Mouse (Mus musculus): ENCODE results near the gene Gm906. TPM values are rescaled to one million over a fixed set of nuclear protein-coding genes. Genes with fewer than 3 reads are reported as not detected.

Gene Gm906
- polyA plus RNA-seq (2017; shearing (Covaris generic)), result not detected

DNA sequence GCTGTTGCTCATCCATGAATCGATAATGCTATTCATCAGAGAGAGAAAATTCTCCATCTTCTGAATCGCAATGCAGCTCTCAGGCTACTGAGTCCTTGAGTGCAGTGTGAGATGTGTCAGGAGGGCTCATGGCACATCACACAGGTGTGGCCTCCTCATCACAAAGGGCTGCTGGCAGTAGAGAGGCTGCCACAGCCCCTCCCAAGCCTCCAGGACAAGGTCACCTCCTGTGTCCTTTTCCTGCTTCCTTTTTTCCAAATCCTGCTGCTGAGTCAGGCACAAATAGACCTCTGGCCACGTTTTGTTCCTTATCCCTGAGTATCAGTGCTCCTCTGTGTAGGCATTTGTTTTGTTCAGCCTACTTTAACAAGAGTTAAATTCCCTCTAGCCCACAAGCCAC lies at the start of gene Gm906:
Gm906 (minus strand) TSS at position 101 of the 400 bp plus-strand sequence.

Other genes with a start within 250 kb of the Gm906 start
- gene Fbxw17, start 167.6 kb upstream of the Gm906 start, polyA plus RNA-seq (2017; shearing (Covaris generic)), result 28.8 TPM
- gene Gm47429, start 193.6 kb upstream of the Gm906 start, polyA plus RNA-seq (2017; shearing (Covaris generic)), result not detected
- not detected for gene Nutm2, start 217.0 kb upstream of the Gm906 start, polyA plus RNA-seq (2017; shearing (Covaris generic))